Mouse (Mus musculus) v-Abl transformed pro-B cells (cell line): ENCODE measurements around the gene Pcif1.
"Not testable (repeated sequence)": the region's sequence is repeated elsewhere in the genome, so short reads cannot be mapped to it uniquely, and the experiment has no call there.

Experiments
- in situ Hi-C, 2 experiments: fragments of 400-800 bp; cut with MboI; formaldehyde crosslinking; loops; one replicate each; pipeline ENCODE4 v1.15.1; 2025; ENCODE audit not compliant: unreplicated experiment in 2 of 2

Pcif1 gene

GRCm38 (mm10) chr2:164879228-164879567 is at the start of gene Pcif1:
Pcif1 (plus strand) TSS chr2:164879304.
- in situ Hi-C loops: loop anchor here in 1 of 2 experiments (5.0 kb wide), 2 partner anchors 33 to 47 kb away; partner anchors contain the start of genes Ctsa, Neurl2 and Zfp335

GRCm38 (mm10) chr2:164831029-164831428 is 48.1 kb upstream of the Pcif1 start:
- in situ Hi-C loops: loop anchor here (5.0 kb wide), 4 partner anchors 41 to 81 kb away; partner anchors contain the start of genes Pcif1 (in 1 of the 2) and Zfp335 (in 1 of the 2)

- in situ Hi-C loops: loop anchor here (5.0 kb wide), 4 partner anchors 40 to 80 kb away; partner anchors contain the start of genes Pcif1 (in 1 of the 2) and Zfp335 (in 1 of the 2)
These were observed 46.9 kb upstream of the Pcif1 start for GRCm38 (mm10) chr2:164832032-164832747.

- in situ Hi-C loops: loop anchor here (5.0 kb wide), 4 partner anchors 39 to 79 kb away; partner anchors contain the start of genes Pcif1 (in 1 of the 2) and Zfp335 (in 1 of the 2)
These were observed 46.3 kb upstream of the Pcif1 start, which contains the start of gene Ctsa for GRCm38 (mm10) chr2:164832748-164833301. Ctsa (plus strand) TSS chr2:164832873.

- in situ Hi-C loops: loop anchor here (5.0 kb wide), 4 partner anchors 39 to 79 kb away; partner anchors contain the start of genes Pcif1 (in 1 of the 2) and Zfp335 (in 1 of the 2)
These were observed 45.7 kb upstream of the Pcif1 start, which contains the start of gene Neurl2 for GRCm38 (mm10) chr2:164833314-164833959. Neurl2 (minus strand) TSS chr2:164833456.

- in situ Hi-C loops: loop anchor here (5.0 kb wide), 4 partner anchors 38 to 78 kb away; partner anchors contain the start of genes Pcif1 (in 1 of the 2) and Zfp335 (in 1 of the 2)
These were observed 44.6 kb upstream of the Pcif1 start for GRCm38 (mm10) chr2:164834531-164834930.

- in situ Hi-C loops: no loop called here
These were observed 43.9 kb upstream of the Pcif1 start for GRCm38 (mm10) chr2:164835164-164835563.

GRCm38 (mm10) chr2:164845782-164846181 is 33.3 kb upstream of the Pcif1 start:
- in situ Hi-C loops: no loop called here

- in situ Hi-C loops: no loop called here
These were observed 29.0 kb upstream of the Pcif1 start for GRCm38 (mm10) chr2:164850061-164850460.

GRCm38 (mm10) chr2:164855572-164855971 is 23.5 kb upstream of the Pcif1 start:
- in situ Hi-C loops: not testable (repeated sequence)

GRCm38 (mm10) chr2:164856309-164857100 is 22.6 kb upstream of the Pcif1 start:
- in situ Hi-C loops: no loop called here

- in situ Hi-C loops: no loop called here
These were observed 21.8 kb upstream of the Pcif1 start, which contains the start of gene Pltp for GRCm38 (mm10) chr2:164857101-164857821. Pltp (minus strand) TSS chr2:164857711.

- in situ Hi-C loops: no loop called here
These were observed 21.1 kb upstream of the Pcif1 start for GRCm38 (mm10) chr2:164857842-164858553.

GRCm38 (mm10) chr2:164859155-164859554 is 19.9 kb upstream of the Pcif1 start:
- in situ Hi-C loops: no loop called here

GRCm38 (mm10) chr2:164859640-164860432 is 19.3 kb upstream of the Pcif1 start:
- in situ Hi-C loops: no loop called here

- in situ Hi-C loops: no loop called here
These were observed 18.0 kb upstream of the Pcif1 start for GRCm38 (mm10) chr2:164861094-164861493.

- in situ Hi-C loops: no loop called here
These were observed 16.8 kb upstream of the Pcif1 start for GRCm38 (mm10) chr2:164862179-164862861.
